Mouse (Mus musculus) hindbrain, embryonic 14.5 days (tissue): ENCODE results near the gene Celf3. TPM values are rescaled to one million over a fixed set of nuclear protein-coding genes. Genes with fewer than 3 reads are reported as not detected.

Experiments used
- ATAC-seq: fragments of 200-750 bp; cut with Nextera tagmentation; 2 replicates; pipeline ENCODE4 v1.8.0; 2017; ENCODE audit warnings: moderate number of reproducible peaks, mild to moderate bottlenecking, moderate TSS enrichment, moderate library complexity; ENCODE audit not compliant: low FRiP score
- DNase-seq: peaks from one replicate; pipeline ENCODE4 v3.0.0-alpha.2; 2015; ENCODE audit warnings: low spot score
- H3K27ac ChIP-seq: fragments of 300-500 bp; sonication (generic); 2 replicates; pipeline ENCODE4 v1.5.1; 2014; ENCODE audit warnings: mild to moderate bottlenecking, moderate library complexity
- H3K27me3 ChIP-seq: fragments of 300-500 bp; sonication (generic); 2 replicates; pipeline ENCODE4 v1.6.1; 2014; ENCODE audit warnings: mild to moderate bottlenecking, low read length, mixed read lengths; ENCODE audit not compliant: control insufficient read depth, insufficient read depth
- H3K36me3 ChIP-seq: fragments of 300-500 bp; sonication (generic); replicated peaks from 2 replicates; pipeline ENCODE4 v1.6.1; 2014; ENCODE audit not compliant: control insufficient read depth, insufficient read depth
- H3K4me1 ChIP-seq: fragments of 300-500 bp; sonication (generic); replicated peaks from 2 replicates; pipeline ENCODE4 v1.6.1; 2014; ENCODE audit warnings: antibody characterized with exemption, low read length, mixed read lengths; ENCODE audit not compliant: control insufficient read depth, insufficient read depth
- H3K4me2 ChIP-seq: fragments of 300-500 bp; sonication (generic); replicated peaks from 2 replicates; pipeline ENCODE4 v1.6.1; 2014; ENCODE audit warnings: mild to moderate bottlenecking, moderate library complexity
- H3K4me3 ChIP-seq: fragments of 300-500 bp; sonication (generic); replicated peaks from 2 replicates; pipeline ENCODE4 v1.5.1; 2014; ENCODE audit warnings: mild to moderate bottlenecking, low read length
- H3K9ac ChIP-seq: fragments of 300-500 bp; sonication (generic); 2 replicates; pipeline ENCODE4 v1.6.1; 2014
- H3K9me3 ChIP-seq: fragments of 300-500 bp; sonication (generic); 2 replicates; pipeline ENCODE4 v1.6.1; 2016; ENCODE audit warnings: low read length; ENCODE audit not compliant: control insufficient read depth
- WGBS: fragments of 180-500 bp; shearing (Covaris S2); extraction: QIAGEN DNeasy Blood & Tissue Kit; methylation state at CpG from one replicate; pipeline ENCODE4 v1.1.7; 2014; 5-methylcytosine and 5-hydroxymethylcytosine counted together
- polyA plus RNA-seq: library from polyadenylated mRNA; unstranded; fragments of >200 nt; fragmentation: Nextera tagmentation; extraction: Ambion mirVana; gene quantifications from 2 replicates; pipeline ENCODE4 v1.2.1, GENCODE M21; 2014

Celf3 gene
- 182 and 237 TPM in 2 replicates for polyA plus RNA-seq

DNA sequence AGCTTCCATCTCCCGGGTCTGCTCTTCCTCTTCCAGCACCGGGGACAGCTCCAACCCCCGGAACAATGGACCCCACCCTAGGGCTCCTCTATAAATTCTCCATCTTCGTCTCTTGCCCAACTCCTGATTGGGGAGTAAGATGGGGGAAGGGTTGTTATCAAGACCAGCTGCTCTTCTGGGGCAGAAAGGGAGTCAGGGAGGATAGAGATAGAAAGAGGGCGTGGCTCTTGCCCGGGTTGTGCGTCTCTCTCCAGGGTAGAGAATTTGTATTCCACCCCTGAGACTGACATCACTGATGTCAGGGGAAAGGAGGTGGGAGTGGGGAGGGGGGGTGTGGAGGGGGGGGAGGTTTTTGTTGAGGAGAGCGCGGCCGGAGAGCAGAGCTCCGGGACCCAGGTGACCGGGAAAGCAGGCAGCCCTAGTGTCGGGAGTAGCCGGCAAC is at the start of gene Celf3:
Gene Celf3, plus strand, starts transcription at position 315 of the 442 bp plus-strand sequence.
- under 1% methylated on average over 14 of the region's 14 CpGs for WGBS
- DNase-seq (peak; percentile 80), ATAC-seq (peak; percentile 94)
- Histone ChIP-seq H3K36me3 (peaks cover 20% of the 10 kb centered on the region), H3K4me1 (peaks cover 48% of the 10 kb centered on the region), H3K4me2 (peak within 1 kb of the TSS; percentile 74), H3K9me3 (no peaks in the 10 kb centered on the region), H3K9ac (peak within 1 kb of the TSS; percentile 97), H3K27me3 (no peaks in the 10 kb centered on the region), H3K27ac (peak within 1 kb of the TSS; percentile 95), H3K4me3 (peak within 1 kb of the TSS; percentile 77)

DNA sequence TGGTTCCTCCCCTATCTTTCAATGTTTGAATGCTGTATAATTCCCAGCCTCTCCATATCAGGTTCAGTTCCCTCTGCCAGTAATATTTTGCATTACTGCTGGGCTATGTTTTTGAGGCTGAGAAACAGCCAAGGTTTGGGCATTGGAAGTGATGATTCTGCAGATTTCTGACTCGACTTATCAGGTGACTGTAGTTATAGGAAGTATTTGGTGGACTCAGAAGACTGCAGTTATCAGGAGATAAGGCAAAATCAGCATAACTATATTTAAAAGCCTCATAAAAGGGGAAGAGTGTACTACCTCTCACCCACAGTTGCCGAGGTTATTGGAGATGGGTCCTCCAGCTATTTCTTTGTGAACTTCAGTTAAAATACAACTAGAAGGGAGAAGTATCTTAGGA is 47.1 kb upstream of the Celf3 start:
- Histone ChIP-seq H3K27me3 (no peaks in the 10 kb centered on the region), H3K4me1 (no peaks in the 10 kb centered on the region), H3K4me3 (no peak overlapping the region), H3K9ac (no peak overlapping the region), H3K27ac (no peak overlapping the region), H3K4me2 (no peak overlapping the region), H3K36me3 (peaks cover 56% of the 10 kb centered on the region), H3K9me3 (no peaks in the 10 kb centered on the region)
- 86% methylated on average over 2 of the region's 2 CpGs for WGBS
- ATAC-seq: no peak
- DNase-seq: no peak

DNA sequence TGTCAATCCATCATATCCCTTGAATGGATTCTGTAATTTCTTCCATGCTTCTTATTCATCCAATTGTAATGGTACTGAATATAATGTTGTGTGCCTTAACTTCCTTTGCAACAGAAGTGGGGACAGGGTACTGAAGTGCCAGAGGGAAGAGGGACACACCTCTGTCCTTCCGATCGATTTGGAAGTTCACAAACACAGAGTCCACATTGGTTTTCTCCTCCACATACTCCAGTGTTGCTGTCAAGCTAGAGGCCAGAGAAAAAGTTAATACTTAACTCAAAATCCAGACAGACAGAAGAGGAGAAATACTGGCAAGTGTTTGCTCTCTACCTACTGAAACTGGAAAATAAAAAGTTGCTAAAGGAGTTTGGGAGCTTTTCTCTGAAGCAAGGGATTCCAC is 43.8 kb upstream of the Celf3 start:
- Histone ChIP-seq H3K4me2 (no peak overlapping the region), H3K9me3 (no peaks in the 10 kb centered on the region), H3K27me3 (no peaks in the 10 kb centered on the region), H3K9ac (no peak overlapping the region), H3K4me3 (no peak overlapping the region), H3K4me1 (no peaks in the 10 kb centered on the region), H3K27ac (no peak overlapping the region), H3K36me3 (peaks cover 24% of the 10 kb centered on the region)
- DNase-seq: no peak
- ATAC-seq: no peak
- WGBS: 95% methylated on average over 2 of the region's 2 CpGs

DNA sequence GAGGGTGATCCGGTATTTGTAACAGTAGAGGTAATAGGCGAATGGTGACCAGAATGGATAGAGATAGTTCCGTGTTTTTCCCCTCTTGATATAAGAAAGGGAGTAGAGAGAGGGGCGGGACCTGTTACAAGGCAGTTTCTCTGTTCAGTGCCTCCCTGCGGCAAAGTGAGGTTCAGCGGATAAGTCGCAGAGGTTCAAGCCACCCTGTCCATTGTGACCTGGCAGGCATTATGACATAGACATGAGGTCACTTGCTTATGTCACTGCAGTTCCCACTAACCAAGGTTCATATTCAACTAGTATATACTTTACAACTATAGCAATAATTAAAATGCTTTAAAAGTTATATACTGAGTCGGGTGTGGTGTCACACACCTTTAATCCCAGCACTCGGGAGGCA is 41.7 kb upstream of the Celf3 start:
- Histone ChIP-seq H3K4me2 (no peak overlapping the region), H3K9me3 (no peaks in the 10 kb centered on the region), H3K4me1 (no peaks in the 10 kb centered on the region), H3K36me3 (0 out of 2 replicates have a peak, but pooled peaks cover 4% of the 10 kb centered on the region), H3K27ac (no peak overlapping the region), H3K9ac (no peak overlapping the region), H3K4me3 (no peak overlapping the region), H3K27me3 (no peaks in the 10 kb centered on the region)
- ATAC-seq: no peak
- 82% methylated on average over 9 of the region's 9 CpGs for WGBS
- no peak for DNase-seq

DNA sequence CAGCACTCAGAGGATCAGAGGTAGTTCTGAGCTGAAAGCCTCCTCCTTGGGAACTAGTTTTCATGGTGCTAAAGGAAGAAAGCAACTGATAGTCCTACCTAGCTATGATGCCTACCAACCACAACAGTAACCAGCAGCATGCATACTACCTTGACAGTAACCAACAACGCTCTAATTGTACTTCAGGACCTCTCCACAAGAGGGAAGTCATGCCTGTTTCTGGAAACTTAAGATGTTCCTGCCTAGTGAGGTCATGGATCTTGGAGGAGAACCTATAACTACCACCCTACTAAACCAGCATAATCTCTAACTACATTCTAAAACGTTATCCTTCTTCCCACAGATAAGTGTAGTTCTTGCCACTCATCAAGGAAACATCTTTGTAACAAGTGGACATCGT is 36.9 kb upstream of the Celf3 start:
- H3K9ac ChIP-seq: no peak overlapping the region
- WGBS: 41% methylated on average over 3 of the region's 3 CpGs
- no peaks in the 10 kb centered on the region for H3K4me1 ChIP-seq
- H3K36me3 ChIP-seq: peaks cover 17% of the 10 kb centered on the region
- H3K27me3 ChIP-seq: no peaks in the 10 kb centered on the region
- H3K4me2 ChIP-seq: no peak overlapping the region
- no peak overlapping the region for H3K27ac ChIP-seq
- DNase-seq (no peak), ATAC-seq (no peak)
- H3K4me3 ChIP-seq: no peak overlapping the region
- no peaks in the 10 kb centered on the region for H3K9me3 ChIP-seq

DNA sequence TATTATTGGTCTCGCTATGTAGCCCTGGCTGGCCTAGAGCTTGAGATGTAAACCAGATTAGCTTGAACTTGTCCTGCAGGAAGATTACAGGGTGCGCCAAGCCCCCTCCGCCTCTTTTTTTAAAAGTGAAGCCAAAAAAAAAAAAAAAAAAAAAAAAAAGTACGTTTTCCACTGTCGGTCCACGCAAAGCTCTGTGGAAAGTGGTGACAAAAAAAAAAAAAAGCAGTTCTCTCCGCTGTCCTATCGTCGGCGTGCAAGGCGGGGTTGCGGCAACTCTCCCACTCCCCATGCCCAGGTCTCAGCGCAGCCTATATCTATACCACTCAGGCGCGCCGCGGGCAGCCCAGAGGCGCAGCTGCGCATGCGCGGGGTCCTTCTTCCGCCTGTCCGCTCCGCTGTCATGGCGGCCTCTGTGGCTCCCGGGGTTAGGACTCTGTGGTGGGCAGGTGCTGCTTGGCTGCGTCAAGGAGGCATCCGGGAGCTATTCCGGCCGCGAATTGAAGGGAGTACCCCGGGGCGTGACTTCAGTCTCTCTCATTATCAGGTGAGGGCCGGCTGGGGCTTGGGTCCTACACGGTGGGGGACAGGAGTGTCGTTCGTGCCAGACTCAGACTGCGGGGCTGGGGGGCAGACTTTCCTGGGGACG is 35.0 kb upstream of the Celf3 start, which contains the start of gene Mrpl9:
Gene Mrpl9, plus strand, starts transcription at position 368 of the 646 bp plus-strand sequence.
- DNase-seq (peak; percentile 98), ATAC-seq (peak; percentile 98)
- Histone ChIP-seq H3K36me3 (peaks cover 36% of the 10 kb centered on the region), H3K27ac (peak within 1 kb of the TSS; percentile 82), H3K4me3 (peak within 1 kb of the TSS; percentile 98), H3K27me3 (no peaks in the 10 kb centered on the region), H3K9me3 (no peaks in the 10 kb centered on the region), H3K9ac (peak within 1 kb of the TSS; percentile 95), H3K4me2 (peak within 1 kb of the TSS; percentile 91), H3K4me1 (no peaks in the 10 kb centered on the region)
- WGBS: 1% methylated on average over 39 of the region's 39 CpGs

DNA sequence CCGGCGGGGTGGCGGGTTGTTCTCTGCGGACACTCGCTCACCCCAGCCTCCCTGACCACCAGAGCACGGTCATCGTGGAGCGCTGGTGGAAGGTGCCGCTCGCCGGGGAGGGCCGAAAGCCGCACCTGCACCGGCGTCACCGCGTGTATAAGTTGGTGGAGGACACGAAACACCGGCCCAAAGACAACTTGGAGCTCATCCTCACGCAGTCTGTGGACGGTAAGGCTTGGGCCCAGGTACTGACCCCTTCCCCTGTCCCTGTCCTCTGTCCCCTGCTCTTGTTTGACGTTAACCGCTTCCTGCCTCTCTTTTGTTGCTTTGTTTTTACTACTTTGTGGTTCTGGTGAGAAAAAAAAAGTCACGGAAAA is 34.5 kb upstream of the Celf3 start, which contains the start of gene Oaz3:
Gene Oaz3, minus strand, starts transcription at position 319 of the 368 bp plus-strand sequence.
- Histone ChIP-seq H3K36me3 (peaks cover 41% of the 10 kb centered on the region), H3K4me2 (peak within 1 kb of the TSS; percentile 91), H3K27me3 (no peaks in the 10 kb centered on the region), H3K27ac (peak within 1 kb of the TSS; percentile 82), H3K9me3 (no peaks in the 10 kb centered on the region), H3K4me3 (peak within 1 kb of the TSS; percentile 98), H3K4me1 (no peaks in the 10 kb centered on the region), H3K9ac (peak within 1 kb of the TSS; percentile 95)
- no peak for DNase-seq
- no peak; the same call in 1 of the 2 replicates for ATAC-seq
- WGBS: 1% methylated on average over 24 of the region's 24 CpGs

DNA sequence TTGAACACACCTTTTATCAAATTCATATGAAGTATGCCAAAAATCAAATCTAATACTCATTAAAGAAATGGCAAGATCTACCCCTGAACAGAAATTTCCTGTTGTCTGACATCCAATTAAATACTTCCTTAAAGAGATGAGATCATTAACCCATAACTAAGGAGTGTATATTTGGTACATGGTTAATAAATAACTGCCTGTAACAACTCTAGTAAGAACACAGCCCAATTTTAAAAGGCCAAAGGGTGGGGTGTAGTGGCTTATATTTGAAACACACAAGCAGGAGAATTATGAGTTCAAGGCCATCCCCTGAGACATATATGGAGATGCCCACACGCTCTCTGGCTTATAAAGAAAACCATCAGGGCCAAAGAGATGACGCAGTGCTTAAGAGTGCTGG is 28.7 kb upstream of the Celf3 start:
- Histone ChIP-seq H3K9me3 (no peaks in the 10 kb centered on the region), H3K4me2 (no peak overlapping the region), H3K27me3 (no peaks in the 10 kb centered on the region), H3K9ac (no peak overlapping the region), H3K4me3 (no peak overlapping the region), H3K36me3 (peaks cover 55% of the 10 kb centered on the region), H3K4me1 (no peaks in the 10 kb centered on the region), H3K27ac (no peak overlapping the region)
- no peak for DNase-seq
- WGBS: 98% methylated on average over 2 of the region's 2 CpGs
- no peak for ATAC-seq

DNA sequence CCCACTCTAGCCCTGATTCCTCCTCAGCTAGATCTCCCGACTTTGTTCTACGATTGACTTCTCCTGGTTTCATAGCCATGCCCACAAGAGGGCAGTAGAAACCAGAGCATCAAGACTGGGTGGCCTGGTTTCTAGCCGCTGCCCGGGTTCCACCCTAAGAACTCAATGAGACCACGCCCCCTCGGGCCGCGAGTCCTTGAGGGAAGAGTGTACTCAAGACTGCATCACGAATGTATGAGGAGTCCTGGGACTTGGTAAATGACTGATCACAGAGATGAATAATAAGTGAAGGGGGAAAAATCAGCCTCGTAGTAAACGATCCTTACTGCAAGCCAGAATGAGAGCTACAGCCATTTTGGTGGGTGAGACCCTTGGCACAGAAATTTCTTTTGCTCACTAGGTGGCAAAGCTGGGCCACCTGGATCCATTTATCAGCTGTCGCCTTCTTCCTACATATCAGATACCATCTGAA is 21.5 kb upstream of the Celf3 start:
- 1% methylated on average over 12 of the region's 12 CpGs for WGBS
- no peaks in the 10 kb centered on the region for H3K4me1 ChIP-seq
- no peaks in the 10 kb centered on the region for H3K36me3 ChIP-seq
- peak overlapping the region; percentile 42 for H3K4me2 ChIP-seq
- DNase-seq (peak; percentile 96), ATAC-seq (peak; percentile 90)
- 0 out of 2 replicates have a peak overlapping the region, but pooled peaks have one; percentile 53 for H3K27ac ChIP-seq
- H3K9ac ChIP-seq: peak overlapping the region; percentile 20; the same call in 1 of the 2 replicates
- peak overlapping the region; percentile 27 for H3K4me3 ChIP-seq
- H3K27me3 ChIP-seq: no peaks in the 10 kb centered on the region
- no peaks in the 10 kb centered on the region for H3K9me3 ChIP-seq
